Mouse (Mus musculus) left cerebral cortex, postnatal 36 days (tissue): ENCODE data around the gene Agxt2. TPM values are rescaled to one million over a fixed set of nuclear protein-coding genes. Genes with fewer than 3 reads are reported as not detected.

Source experiments
- DNase-seq, 2 experiments: peaks; one replicate each; pipeline ENCODE4 v3.0.0; 2021 to 2022; ENCODE audit warnings: low spot score in 2 of 2, mixed read lengths in 1 of 2
- intact Hi-C: fragments of 180-260 bp; cut with DNase I; formaldehyde crosslinking; loops from one replicate; pipeline ENCODE4 v1.15.1; 2025
- total RNA-seq, 2 experiments: library from RNA; stranded (reverse); gene quantifications; 2 replicates each; pipeline ENCODE4 v1.2.3; 2021

The Agxt2 gene
- total RNA-seq, 2 experiments from 2014 or later: not detected

- no peak for DNase-seq
- intact Hi-C loops: no loop called here
Measured at GRCm38 (mm10) chr15:10421785-10422144, 63.4 kb downstream of the Agxt2 start.

- no peak for DNase-seq
- intact Hi-C loops: loop anchor here (2.0 kb wide), 1 partner anchor 15 kb away; no protein-coding TSS in a partner anchor
Measured at GRCm38 (mm10) chr15:10426124-10426523, 67.8 kb downstream of the Agxt2 start.

- intact Hi-C loops: loop anchor here (2.0 kb wide), 1 partner anchor 16 kb away; no protein-coding TSS in a partner anchor
- DNase-seq: peak; percentile 34 to 56
Measured at GRCm38 (mm10) chr15:10426545-10427266, 68.4 kb downstream of the Agxt2 start.

GRCm38 (mm10) chr15:10436893-10437292 is 78.6 kb downstream of the Agxt2 start:
- no peak for DNase-seq
- intact Hi-C loops: no loop called here

GRCm38 (mm10) chr15:10439963-10440362 is 81.6 kb downstream of the Agxt2 start:
- DNase-seq: no peak
- intact Hi-C loops: loop anchor here (10.0 kb wide), 1 partner anchor 985 kb away; no protein-coding TSS in a partner anchor

- no peak for DNase-seq
- intact Hi-C loops: loop anchor here (10.0 kb wide), 1 partner anchor 987 kb away; no protein-coding TSS in a partner anchor
Measured at GRCm38 (mm10) chr15:10441493-10441892, 83.2 kb downstream of the Agxt2 start.

- intact Hi-C loops: loop anchor here (10.0 kb wide), 1 partner anchor 987 kb away; no protein-coding TSS in a partner anchor
- no peak for DNase-seq
Measured at GRCm38 (mm10) chr15:10442275-10442674, 83.9 kb downstream of the Agxt2 start.

- intact Hi-C loops: loop anchor here (10.0 kb wide), 1 partner anchor 992 kb away; no protein-coding TSS in a partner anchor
Measured at GRCm38 (mm10) chr15:10447102-10447501, 88.8 kb downstream of the Agxt2 start.

More at GRCm38 (mm10) chr15:10447102-10447501, 88.8 kb downstream of the Agxt2 start:
- no peak for DNase-seq

Other genes with a start within 250 kb of the Agxt2 start
- under 1 TPM; 0.79 to 0.82 TPM for gene Prlr, start 181.3 kb upstream of the Agxt2 start, total RNA-seq
- gene Gm21973, start 33.2 kb upstream of the Agxt2 start, total RNA-seq: not detected
- gene Dnajc21, start 112.0 kb downstream of the Agxt2 start, total RNA-seq: 10 to 100 TPM; 24.1 to 27.1 TPM
- 10 to 100 TPM; 19.2 to 22.1 TPM for gene Brix1, start 127.4 kb downstream of the Agxt2 start, total RNA-seq
- 10 to 100 TPM; 13.6 to 18.7 TPM for gene Rad1, start 127.5 kb downstream of the Agxt2 start, total RNA-seq
- not detected for gene Ttc23l, start 200.1 kb downstream of the Agxt2 start, total RNA-seq